Mouse (Mus musculus) intestine, postnatal 0 days (tissue): Measurements from ENCODE around the gene Rhox2f. TPM values are rescaled to one million over a fixed set of nuclear protein-coding genes. Genes with fewer than 3 reads are reported as not detected.
"Not testable (repeated sequence)": the region's sequence is repeated elsewhere in the genome, so short reads cannot be mapped to it uniquely, and the experiment has no call there.

Experiments used
- ATAC-seq: fragments of 200-750 bp; cut with Nextera tagmentation; 2 replicates; pipeline ENCODE4 v1.8.0; 2017; ENCODE audit warnings: mild to moderate bottlenecking, moderate TSS enrichment, moderate library complexity
- H3K27ac ChIP-seq: fragments of 300-500 bp; sonication (generic); 2 replicates; pipeline ENCODE4 v1.5.1; 2014; ENCODE audit warnings: mild to moderate bottlenecking, low read depth, low read length, moderate library complexity
- H3K27me3 ChIP-seq: fragments of 300-500 bp; sonication (generic); replicated peaks from 2 replicates; pipeline ENCODE4 v1.6.1; 2014; ENCODE audit warnings: low read length, mixed read lengths; ENCODE audit not compliant: control insufficient read depth, insufficient read depth
- H3K36me3 ChIP-seq: fragments of 300-500 bp; sonication (generic); 2 replicates; pipeline ENCODE4 v1.6.1; 2014; ENCODE audit warnings: mild to moderate bottlenecking, moderate library complexity; ENCODE audit not compliant: control insufficient read depth, insufficient read depth
- H3K4me1 ChIP-seq: fragments of 300-500 bp; sonication (generic); replicated peaks from 2 replicates; pipeline ENCODE4 v1.6.1; 2014; ENCODE audit warnings: antibody characterized with exemption, low read length, mixed read lengths; ENCODE audit not compliant: control insufficient read depth, insufficient read depth
- H3K4me2 ChIP-seq: fragments of 300-500 bp; sonication (generic); replicated peaks from 2 replicates; pipeline ENCODE4 v1.6.1; 2014; ENCODE audit warnings: low read depth, mild to moderate bottlenecking, moderate library complexity
- H3K4me3 ChIP-seq: fragments of 300-500 bp; sonication (generic); 2 replicates; pipeline ENCODE4 v1.5.1; 2014; ENCODE audit warnings: low read depth, low read length
- H3K9ac ChIP-seq: fragments of 300-500 bp; sonication (generic); 2 replicates; pipeline ENCODE4 v1.6.1; 2014; ENCODE audit warnings: mild to moderate bottlenecking, low read depth, low read length
- H3K9me3 ChIP-seq: fragments of 300-500 bp; sonication (generic); 2 replicates; pipeline ENCODE4 v1.6.1; 2016; ENCODE audit warnings: mixed run types; ENCODE audit not compliant: control insufficient read depth
- WGBS: fragments of 180-500 bp; shearing (Covaris S2); extraction: QIAGEN DNeasy Blood & Tissue Kit; methylation state at CpG from one replicate; pipeline ENCODE4 v1.1.7; 2014; 5-methylcytosine and 5-hydroxymethylcytosine counted together
- polyA plus RNA-seq: library from polyadenylated mRNA; unstranded; fragments of >200 nt; fragmentation: Nextera tagmentation; extraction: Ambion mirVana; gene quantifications from 2 replicates; pipeline ENCODE4 v1.2.1, GENCODE M21; 2015

Gene Rhox2f
- polyA plus RNA-seq, result not detected in 2 replicates

- not testable (repeated sequence) for ATAC-seq, H3K4me2 ChIP-seq, H3K4me3 ChIP-seq, H3K36me3 ChIP-seq, H3K27ac ChIP-seq, H3K9me3 ChIP-seq, H3K9ac ChIP-seq, H3K27me3 ChIP-seq, H3K4me1 ChIP-seq
- 92% methylated on average over 5 of the region's 8 CpGs for WGBS
Observed at GRCm38 (mm10) chrX:37571105-37571504, at the start of gene Rhox2f. TSS of gene Rhox2f (plus strand) at chrX:37571405.

- H3K27ac ChIP-seq, H3K4me2 ChIP-seq, ATAC-seq, H3K4me1 ChIP-seq, H3K9ac ChIP-seq, H3K9me3 ChIP-seq, H3K4me3 ChIP-seq, H3K36me3 ChIP-seq, H3K27me3 ChIP-seq: not testable (repeated sequence)
- 93% methylated on average over 2 of the region's 8 CpGs for WGBS
Observed at GRCm38 (mm10) chrX:37530152-37530551, 41.1 kb upstream of the Rhox2f start, which contains the start of gene Rhox2e. TSS of gene Rhox2e (plus strand) at chrX:37530452.

- H3K9ac ChIP-seq, H3K9me3 ChIP-seq, H3K4me2 ChIP-seq, H3K36me3 ChIP-seq, H3K27me3 ChIP-seq, H3K4me1 ChIP-seq, H3K27ac ChIP-seq, H3K4me3 ChIP-seq, ATAC-seq: not testable (repeated sequence)
- no CpG with 5 or more reads among the region's 4 CpGs for WGBS
Observed at GRCm38 (mm10) chrX:37541719-37542118, 29.5 kb upstream of the Rhox2f start, which contains the start of gene Rhox3e. TSS of gene Rhox3e (plus strand) at chrX:37542019.

GRCm38 (mm10) chrX:37557112-37557511 is 14.1 kb upstream of the Rhox2f start, which contains the start of gene Rhox4e:
TSS of gene Rhox4e (plus strand) at chrX:37557412.
- not testable (repeated sequence) for H3K4me1 ChIP-seq, H3K27me3 ChIP-seq, H3K27ac ChIP-seq, H3K4me3 ChIP-seq, ATAC-seq, H3K9me3 ChIP-seq, H3K9ac ChIP-seq, H3K4me2 ChIP-seq, H3K36me3 ChIP-seq
- 90% methylated on average over 10 of the region's 18 CpGs for WGBS

GRCm38 (mm10) chrX:37572638-37573037 is 1.4 kb downstream of the Rhox2f start:
- 65% methylated on average over 2 of the region's 2 CpGs for WGBS
- H3K4me2 ChIP-seq, ATAC-seq, H3K4me3 ChIP-seq, H3K4me1 ChIP-seq, H3K27ac ChIP-seq, H3K9ac ChIP-seq, H3K9me3 ChIP-seq, H3K27me3 ChIP-seq, H3K36me3 ChIP-seq: not testable (repeated sequence)

- not testable (repeated sequence) for H3K9me3 ChIP-seq, H3K4me3 ChIP-seq, H3K4me2 ChIP-seq, H3K4me1 ChIP-seq, H3K36me3 ChIP-seq, H3K27ac ChIP-seq, H3K27me3 ChIP-seq, H3K9ac ChIP-seq, ATAC-seq
Observed at GRCm38 (mm10) chrX:37580692-37581091, 9.5 kb downstream of the Rhox2f start, which contains the start of gene Rhox3f. TSS of gene Rhox3f (plus strand) at chrX:37580992.

GRCm38 (mm10) chrX:37607604-37608003 is 36.4 kb downstream of the Rhox2f start, which contains the start of gene Rhox4f:
TSS of gene Rhox4f (minus strand) at chrX:37607704.
- not testable (repeated sequence) for H3K4me2 ChIP-seq, H3K4me3 ChIP-seq, ATAC-seq, H3K9me3 ChIP-seq, H3K27me3 ChIP-seq, H3K36me3 ChIP-seq, H3K27ac ChIP-seq, H3K4me1 ChIP-seq, H3K9ac ChIP-seq
- 92% methylated on average over 14 of the region's 19 CpGs for WGBS

Other genes starting within 250 kb of the Rhox2f start
- gene Rhox3a2, start 191.4 kb upstream of the Rhox2f start, polyA plus RNA-seq, result not detected in 2 replicates
- not detected in 2 replicates for gene Rhox4a2, start 180.6 kb upstream of the Rhox2f start, polyA plus RNA-seq
- gene Rhox2b, start 159.3 kb upstream of the Rhox2f start, polyA plus RNA-seq, result not detected in 2 replicates
- gene Rhox4b, start 138.9 kb upstream of the Rhox2f start, polyA plus RNA-seq, result not detected in 2 replicates
- not detected in 2 replicates for gene Rhox2c, start 117.7 kb upstream of the Rhox2f start, polyA plus RNA-seq
- gene Rhox3c, start 112.8 kb upstream of the Rhox2f start, polyA plus RNA-seq, result not detected in 2 replicates
- not detected in 2 replicates for gene Rhox4c, start 91.1 kb upstream of the Rhox2f start, polyA plus RNA-seq
- gene Rhox2d, start 78.0 kb upstream of the Rhox2f start, polyA plus RNA-seq, result not detected in 2 replicates
- gene Rhox4d, start 57.0 kb upstream of the Rhox2f start, polyA plus RNA-seq, result not detected in 2 replicates
- not detected in 2 replicates for gene Rhox2e, start 41.0 kb upstream of the Rhox2f start, polyA plus RNA-seq
- not detected in 2 replicates for gene Rhox3e, start 29.4 kb upstream of the Rhox2f start, polyA plus RNA-seq
- gene Rhox4e, start 14.0 kb upstream of the Rhox2f start, polyA plus RNA-seq, result not detected in 2 replicates
- gene Rhox3f, start 9.6 kb downstream of the Rhox2f start, polyA plus RNA-seq, result not detected in 2 replicates
- gene Rhox4f, start 36.3 kb downstream of the Rhox2f start, polyA plus RNA-seq, result not detected in 2 replicates
- not detected in 2 replicates for gene Rhox3g, start 57.2 kb downstream of the Rhox2f start, polyA plus RNA-seq
- not detected in 2 replicates for gene Rhox2g, start 72.1 kb downstream of the Rhox2f start, polyA plus RNA-seq
- not detected in 2 replicates for gene Rhox4g, start 79.9 kb downstream of the Rhox2f start, polyA plus RNA-seq
- gene Rhox3h, start 97.4 kb downstream of the Rhox2f start, polyA plus RNA-seq, result not detected in 2 replicates
- gene Rhox2h, start 101.9 kb downstream of the Rhox2f start, polyA plus RNA-seq, result not detected in 2 replicates
- 0.51 and 0.85 TPM in 2 replicates for gene Rhox5, start 233.4 kb downstream of the Rhox2f start, polyA plus RNA-seq